Mouse (Mus musculus) forebrain, embryonic 12.5 days (tissue): Measurements from ENCODE around the gene Qpct. TPM values are rescaled to one million over a fixed set of nuclear protein-coding genes. Genes with fewer than 3 reads are reported as not detected.
A peak's percentile ranks its signal among the peaks of the same experiment; 100 is the strongest.

ENCODE experiments used
- ATAC-seq: fragments of 200-750 bp; cut with Nextera tagmentation; 2 replicates; pipeline ENCODE4 v1.8.0; 2017; ENCODE audit warnings: moderate TSS enrichment; ENCODE audit not compliant: low FRiP score
- H3K27ac ChIP-seq: fragments of 300-500 bp; sonication (generic); 2 replicates; pipeline ENCODE4 v1.5.1; 2016; ENCODE audit warnings: mild to moderate bottlenecking
- H3K27me3 ChIP-seq: fragments of 300-500 bp; sonication (generic); 2 replicates; pipeline ENCODE4 v1.6.1; 2016; ENCODE audit warnings: mild to moderate bottlenecking
- H3K36me3 ChIP-seq: fragments of 300-500 bp; sonication (generic); replicated peaks from 2 replicates; pipeline ENCODE4 v1.6.1; 2016; ENCODE audit warnings: mild to moderate bottlenecking
- H3K4me1 ChIP-seq: fragments of 300-500 bp; sonication (generic); 2 replicates; pipeline ENCODE4 v1.6.1; 2016
- H3K4me2 ChIP-seq: fragments of 300-500 bp; sonication (generic); 2 replicates; pipeline ENCODE4 v1.6.1; 2016; ENCODE audit warnings: mild to moderate bottlenecking, moderate library complexity
- H3K4me3 ChIP-seq: fragments of 300-500 bp; sonication (generic); replicated peaks from 2 replicates; pipeline ENCODE4 v1.5.1; 2016; ENCODE audit warnings: mild to moderate bottlenecking
- H3K9ac ChIP-seq: fragments of 300-500 bp; sonication (generic); 2 replicates; pipeline ENCODE4 v1.6.1; 2016; ENCODE audit warnings: mild to moderate bottlenecking
- H3K9me3 ChIP-seq: fragments of 300-500 bp; sonication (generic); 2 replicates; pipeline ENCODE4 v1.6.1; 2016
- WGBS: fragments of 180-500 bp; shearing (Covaris S2); methylation state at CpG from one replicate; pipeline ENCODE4 v1.1.7; 2016; 5-methylcytosine and 5-hydroxymethylcytosine counted together
- polyA plus RNA-seq: library from polyadenylated mRNA; unstranded; fragments of >200 nt; fragmentation: Nextera tagmentation; extraction: Ambion mirVana; gene quantifications from 2 replicates; pipeline ENCODE4 v1.2.1, GENCODE M21; 2016

Gene Qpct
- polyA plus RNA-seq: 8.8 and 9.4 TPM in 2 replicates

GRCm38 (mm10) chr17:79051606-79052005 lies at the start of gene Qpct:
TSS of gene Qpct (plus strand) at chr17:79051906.
- Histone ChIP-seq H3K9me3 (no peaks in the 10 kb centered on the region), H3K27ac (0 out of 2 replicates have a peak within 1 kb of the TSS, but pooled peaks have one; percentile 48), H3K4me3 (peak within 1 kb of the TSS; percentile 60), H3K4me1 (no peaks in the 10 kb centered on the region), H3K4me2 (peak within 1 kb of the TSS; percentile 94), H3K27me3 (peaks cover 14% of the 10 kb centered on the region), H3K36me3 (no peaks in the 10 kb centered on the region), H3K9ac (peak within 1 kb of the TSS; percentile 61)
- 72% methylated on average over 4 of the region's 4 CpGs for WGBS
- ATAC-seq: no peak

- Histone ChIP-seq H3K9ac (no peak overlapping the region), H3K4me3 (no peak overlapping the region), H3K4me1 (peaks cover 13% of the 10 kb centered on the region), H3K4me2 (no peak overlapping the region), H3K36me3 (peaks cover 18% of the 10 kb centered on the region), H3K27me3 (no peaks in the 10 kb centered on the region), H3K9me3 (no peaks in the 10 kb centered on the region), H3K27ac (no peak overlapping the region)
- WGBS: 91% methylated on average over 2 of the region's 2 CpGs
- no peak for ATAC-seq
Measured at GRCm38 (mm10) chr17:79013625-79014024, 38.1 kb upstream of the Qpct start.

GRCm38 (mm10) chr17:79014911-79015685 lies 36.6 kb upstream of the Qpct start:
- no peak overlapping the region for H3K4me2 ChIP-seq
- no peak overlapping the region for H3K9ac ChIP-seq
- H3K27ac ChIP-seq: no peak overlapping the region
- no peaks in the 10 kb centered on the region for H3K9me3 ChIP-seq
- ATAC-seq: no peak
- no peaks in the 10 kb centered on the region for H3K27me3 ChIP-seq
- 93% methylated on average over 2 of the region's 2 CpGs for WGBS
- H3K4me1 ChIP-seq: peaks cover 24% of the 10 kb centered on the region
- no peak overlapping the region for H3K4me3 ChIP-seq
- H3K36me3 ChIP-seq: peaks cover 18% of the 10 kb centered on the region

GRCm38 (mm10) chr17:79015831-79016230 lies 35.9 kb upstream of the Qpct start:
- H3K9me3 ChIP-seq: no peaks in the 10 kb centered on the region
- peaks cover 17% of the 10 kb centered on the region for H3K36me3 ChIP-seq
- no peak overlapping the region for H3K4me2 ChIP-seq
- no peak for ATAC-seq
- H3K27me3 ChIP-seq: no peaks in the 10 kb centered on the region
- no peak overlapping the region for H3K9ac ChIP-seq
- H3K4me1 ChIP-seq: peaks cover 24% of the 10 kb centered on the region
- WGBS: 88% methylated on average over 10 of the region's 10 CpGs
- no peak overlapping the region for H3K4me3 ChIP-seq
- no peak overlapping the region for H3K27ac ChIP-seq

GRCm38 (mm10) chr17:79018422-79018821 lies 33.3 kb upstream of the Qpct start:
- ATAC-seq: no peak
- Histone ChIP-seq H3K36me3 (no peaks in the 10 kb centered on the region), H3K9me3 (no peaks in the 10 kb centered on the region), H3K4me3 (0 out of 2 replicates have a peak overlapping the region, but pooled peaks have one; percentile 15), H3K27me3 (peaks cover 6% of the 10 kb centered on the region; the same call in 1 of the 2 replicates), H3K4me2 (peak overlapping the region; percentile 62), H3K27ac (no peak overlapping the region), H3K4me1 (peaks cover 24% of the 10 kb centered on the region), H3K9ac (peak overlapping the region; percentile 7; the same call in 1 of the 2 replicates)
- 60% methylated on average over 9 of the region's 9 CpGs for WGBS

GRCm38 (mm10) chr17:79019726-79020207 lies 31.9 kb upstream of the Qpct start:
- H3K4me2 ChIP-seq: peak overlapping the region; percentile 62
- no peaks in the 10 kb centered on the region for H3K9me3 ChIP-seq
- 2% methylated on average over 18 of the region's 18 CpGs for WGBS
- peaks cover 24% of the 10 kb centered on the region for H3K4me1 ChIP-seq
- H3K27ac ChIP-seq: peak overlapping the region; percentile 88
- H3K27me3 ChIP-seq: peaks cover 6% of the 10 kb centered on the region; the same call in 1 of the 2 replicates
- H3K9ac ChIP-seq: peak overlapping the region; percentile 80
- peak overlapping the region; percentile 85 for H3K4me3 ChIP-seq
- peak; percentile 5; the same call in 1 of the 2 replicates for ATAC-seq
- H3K36me3 ChIP-seq: no peaks in the 10 kb centered on the region

DNA sequence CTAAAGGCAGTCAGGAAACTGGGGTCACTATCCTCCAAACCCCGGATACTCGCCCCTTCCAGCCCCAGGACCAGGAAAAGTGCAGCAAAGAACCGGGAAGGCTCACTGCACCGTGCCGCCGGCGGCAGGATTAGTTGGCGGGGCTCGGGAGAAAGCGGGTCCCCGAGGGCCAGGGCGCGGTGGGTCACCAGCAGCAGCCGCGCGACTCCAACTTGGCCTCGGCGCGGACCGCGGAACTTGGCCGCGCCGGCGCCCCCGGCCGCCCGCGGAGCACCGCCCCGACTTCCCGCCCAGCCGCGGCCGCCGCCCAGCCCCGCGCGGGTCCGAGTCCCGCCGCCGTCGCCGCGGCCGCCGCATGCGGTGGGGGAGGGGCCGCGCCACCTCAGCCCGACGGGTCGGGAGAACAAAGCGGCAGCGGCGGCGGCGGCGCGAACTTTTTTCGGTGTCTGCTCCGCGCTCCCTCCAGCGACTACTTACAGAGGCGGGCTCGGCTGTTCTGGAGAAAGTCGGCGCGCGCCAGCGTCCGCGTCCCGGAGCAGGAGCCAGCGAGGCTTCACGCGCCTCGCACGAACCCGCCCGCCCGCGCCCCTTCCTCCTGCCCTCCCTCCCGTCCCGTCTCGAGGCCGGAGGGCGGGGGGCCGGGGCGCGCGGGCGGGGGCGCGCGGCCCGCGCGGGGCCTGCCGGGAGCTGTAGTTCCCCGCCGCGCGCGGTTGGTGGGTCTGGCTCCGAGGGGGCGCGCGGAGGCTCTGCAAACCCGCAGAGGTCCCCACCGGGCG lies 31.3 kb upstream of the Qpct start, which contains the start of gene Prkd3:
TSS of gene Prkd3 (minus strand) at position 609 of the 776 bp plus-strand sequence.
- WGBS: 1% methylated on average over 55 of the region's 113 CpGs
- Histone ChIP-seq H3K9me3 (no peaks in the 10 kb centered on the region), H3K4me3 (peak within 1 kb of the TSS; percentile 85), H3K4me2 (peak within 1 kb of the TSS; percentile 62), H3K27me3 (peaks cover 6% of the 10 kb centered on the region; the same call in 1 of the 2 replicates), H3K9ac (peak within 1 kb of the TSS; percentile 80), H3K36me3 (no peaks in the 10 kb centered on the region), H3K27ac (peak within 1 kb of the TSS; percentile 88), H3K4me1 (peaks cover 24% of the 10 kb centered on the region)
- peak; percentile 92 for ATAC-seq

- H3K9me3 ChIP-seq: no peaks in the 10 kb centered on the region
- H3K36me3 ChIP-seq: no peaks in the 10 kb centered on the region
- H3K4me2 ChIP-seq: peak overlapping the region; percentile 62
- WGBS: 1% methylated on average over 24 of the region's 24 CpGs
- no peak overlapping the region for H3K27ac ChIP-seq
- H3K9ac ChIP-seq: peak overlapping the region; percentile 80
- peak overlapping the region; percentile 85 for H3K4me3 ChIP-seq
- peaks cover 24% of the 10 kb centered on the region for H3K4me1 ChIP-seq
- H3K27me3 ChIP-seq: peaks cover 6% of the 10 kb centered on the region; the same call in 1 of the 2 replicates
- no peak for ATAC-seq
Measured at GRCm38 (mm10) chr17:79020984-79021335, 30.7 kb upstream of the Qpct start.

GRCm38 (mm10) chr17:79022746-79023145 lies 29.0 kb upstream of the Qpct start:
- H3K4me1 ChIP-seq: peaks cover 20% of the 10 kb centered on the region
- no peak overlapping the region for H3K27ac ChIP-seq
- WGBS: 55% methylated on average over 3 of the region's 3 CpGs
- H3K9me3 ChIP-seq: no peaks in the 10 kb centered on the region
- H3K4me2 ChIP-seq: no peak overlapping the region
- H3K9ac ChIP-seq: no peak overlapping the region
- H3K27me3 ChIP-seq: peaks cover 6% of the 10 kb centered on the region; the same call in 1 of the 2 replicates
- no peaks in the 10 kb centered on the region for H3K36me3 ChIP-seq
- no peak overlapping the region for H3K4me3 ChIP-seq
- ATAC-seq: no peak

DNA sequence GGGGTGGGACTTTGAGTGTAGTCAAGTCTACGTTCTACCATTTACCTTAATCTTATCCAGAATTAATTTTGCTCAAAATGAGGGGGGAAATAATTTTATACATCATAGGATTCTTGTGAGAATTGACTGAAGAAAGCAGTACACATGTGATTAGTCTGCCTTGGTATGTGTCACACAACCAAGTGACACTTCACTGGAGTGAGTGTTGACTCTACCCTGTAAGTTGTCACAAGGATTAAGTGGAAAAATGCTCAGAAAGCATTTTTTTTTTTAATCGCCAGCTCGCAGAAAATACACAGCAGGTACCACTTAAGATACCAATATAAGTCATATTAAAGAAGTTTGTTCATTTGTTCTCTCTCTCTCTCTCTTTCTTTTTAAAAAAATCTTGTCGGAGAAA lies 27.2 kb upstream of the Qpct start:
- WGBS: 69% methylated on average over 4 of the region's 4 CpGs

GRCm38 (mm10) chr17:79029226-79029625 lies 22.5 kb upstream of the Qpct start:
- no peak overlapping the region for H3K4me2 ChIP-seq
- no peak overlapping the region for H3K27ac ChIP-seq
- H3K9ac ChIP-seq: no peak overlapping the region
- H3K4me3 ChIP-seq: no peak overlapping the region
- H3K36me3 ChIP-seq: no peaks in the 10 kb centered on the region
- H3K27me3 ChIP-seq: no peaks in the 10 kb centered on the region
- H3K4me1 ChIP-seq: no peaks in the 10 kb centered on the region
- ATAC-seq: no peak
- 87% methylated on average over 3 of the region's 3 CpGs for WGBS
- H3K9me3 ChIP-seq: no peaks in the 10 kb centered on the region

More for the DNA sequence above, 27.2 kb upstream of the Qpct start:
- Histone ChIP-seq H3K4me1 (peaks cover 3% of the 10 kb centered on the region), H3K9me3 (no peaks in the 10 kb centered on the region), H3K4me2 (no peak overlapping the region), H3K9ac (no peak overlapping the region), H3K4me3 (no peak overlapping the region), H3K27me3 (peaks cover 6% of the 10 kb centered on the region; the same call in 1 of the 2 replicates), H3K27ac (no peak overlapping the region), H3K36me3 (no peaks in the 10 kb centered on the region)
- ATAC-seq: no peak

DNA sequence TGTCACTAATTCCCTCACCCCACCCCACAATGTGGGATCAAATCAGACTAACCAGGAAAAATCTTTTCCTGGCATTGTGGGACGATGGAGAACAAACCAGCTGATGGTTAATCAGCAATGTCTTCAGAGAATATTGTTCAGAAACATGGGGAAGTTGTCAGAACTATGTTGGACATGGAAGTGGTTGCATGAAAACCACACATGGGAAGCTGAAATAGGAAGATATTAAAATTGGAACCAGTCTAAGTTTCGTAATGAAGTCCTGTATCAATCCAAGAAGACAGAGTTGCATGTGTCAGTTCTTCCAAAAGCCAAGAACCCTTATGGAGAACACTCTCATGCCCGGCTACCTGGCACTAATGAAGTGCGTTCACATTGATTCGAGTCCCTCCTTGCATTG lies 20.1 kb upstream of the Qpct start:
- no peak overlapping the region for H3K9ac ChIP-seq
- 87% methylated on average over 5 of the region's 5 CpGs for WGBS
- no peak for ATAC-seq
- H3K9me3 ChIP-seq: no peaks in the 10 kb centered on the region
- H3K27me3 ChIP-seq: no peaks in the 10 kb centered on the region
- H3K4me3 ChIP-seq: no peak overlapping the region
- H3K27ac ChIP-seq: no peak overlapping the region
- no peaks in the 10 kb centered on the region for H3K4me1 ChIP-seq
- no peaks in the 10 kb centered on the region for H3K36me3 ChIP-seq
- H3K4me2 ChIP-seq: no peak overlapping the region
